19 mouse cellular contexts compared by ENCODE assay signal in the genomic region with DNA sequence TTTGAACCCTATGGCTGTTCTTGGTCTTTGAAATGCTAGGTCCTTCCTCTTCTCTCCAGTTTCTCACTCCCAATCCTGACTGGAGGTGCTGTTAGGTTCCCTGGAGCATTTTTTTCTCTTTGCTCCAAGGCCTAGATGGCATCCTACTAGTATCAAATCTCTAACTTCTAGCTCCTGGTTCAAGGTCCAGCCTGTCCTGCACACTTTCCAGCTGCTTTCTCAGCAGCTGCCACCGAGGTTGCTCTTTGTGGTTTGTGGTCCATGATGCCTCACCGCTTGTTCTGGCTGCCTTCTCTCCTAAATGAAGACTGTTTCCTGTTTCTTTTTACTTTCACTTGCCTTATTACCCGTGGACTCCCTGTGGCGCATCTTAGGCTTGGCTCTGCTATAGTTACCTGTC.
DNase-seq lines count a peak whose midpoint lies in the region.
"Had no signal": no experiment of that assay in that cellular context is flagged by ENCODE, and none has a peak within 500 bp of the region (broad histone marks: within the 10 kb centered on the region; RNA-seq: fewer than 3 reads in every experiment).

No protein-coding gene starts in this region.

- DNase-seq in 3T3-L1 (ENCODE audit: low read depth, low spot score), result peak; percentile 30
- DNase-seq in CD8-positive naive resting alpha-beta T cell, adult 2 months (ENCODE audit: low read depth in 2 of 2, low spot score in 2 of 2), result peak; percentile 27 to 53
- DNase-seq in thymus, postnatal 0 days (ENCODE audit: low spot score), result peak; percentile 81
- DNase-seq in adrenal gland, adult 2 months, result no peak
- DNase-seq in urinary bladder, postnatal 36 days (ENCODE audit: low spot score in 2 of 2), result no peak
- DNase-seq in heart, postnatal 4 days, result no peak
- DNase-seq in lung, postnatal 14 days, result no peak
- DNase-seq: adrenal gland, postnatal 10 days; cerebellum, adult 9-11 months; heart, postnatal 36 days; kidney, adult 18-20 months; liver, embryonic 13.5 days; right cerebral cortex, postnatal 14 days had no signal

- no peaks in the 10 kb centered on the region for H3K36me3 ChIP-seq in megakaryocyte, embryonic 14.5 days (replicated peaks; ENCODE audit: low read length)
- H3K36me3 ChIP-seq: embryonic facial prominence, embryonic 15.5 days; limb, embryonic 13.5 days; liver, embryonic 13.5 days; lung, embryonic 15.5 days; midbrain, embryonic 13.5 days; neural tube, embryonic 15.5 days had no signal

- peak overlapping the region; percentile 21 for H3K4me3 ChIP-seq in megakaryocyte, embryonic 14.5 days (replicated peaks)
- H3K4me3 ChIP-seq: embryonic facial prominence, embryonic 15.5 days; limb, embryonic 13.5 days; liver, embryonic 13.5 days; lung, embryonic 15.5 days; midbrain, embryonic 13.5 days; neural tube, embryonic 15.5 days had no signal

- H3K4me1 ChIP-seq in megakaryocyte, embryonic 14.5 days, result peaks cover 12% of the 10 kb centered on the region
- H3K4me1 ChIP-seq: liver, embryonic 13.5 days had no signal

- H3K27me3 ChIP-seq in megakaryocyte, embryonic 14.5 days (replicated peaks), result peaks cover 31% of the 10 kb centered on the region
- H3K27me3 ChIP-seq: embryonic facial prominence, embryonic 15.5 days; limb, embryonic 13.5 days; liver, embryonic 13.5 days; lung, embryonic 15.5 days; midbrain, embryonic 13.5 days; neural tube, embryonic 15.5 days had no signal

- H3K9me3 ChIP-seq in megakaryocyte, embryonic 14.5 days, result peaks cover 16% of the 10 kb centered on the region
- H3K9me3 ChIP-seq: embryonic facial prominence, embryonic 15.5 days; limb, embryonic 13.5 days; liver, embryonic 13.5 days; lung, embryonic 15.5 days; midbrain, embryonic 13.5 days; neural tube, embryonic 15.5 days had no signal

Comparison
In these comparisons a context has a peak if more than half of its experiments do, and no peak if none do; other contexts are left out.
1. DNase-seq: peak in 3T3-L1 (single experiment), CD8-positive naive resting alpha-beta T cell, adult 2 months (2 of 2) and thymus, postnatal 0 days (single experiment); none in adrenal gland, adult 2 months (single experiment), urinary bladder, postnatal 36 days (0 of 2), heart, postnatal 4 days (single experiment) and lung, postnatal 14 days (single experiment).